Mouse (Mus musculus): ENCODE measurements at regions not wholly inside any gene's neighbourhood (a gene's known extent, or its start where the extent isn't known, plus 50 kb on each side); places are given as distances from the start of the nearest gene placed in this dataset.

DNA sequence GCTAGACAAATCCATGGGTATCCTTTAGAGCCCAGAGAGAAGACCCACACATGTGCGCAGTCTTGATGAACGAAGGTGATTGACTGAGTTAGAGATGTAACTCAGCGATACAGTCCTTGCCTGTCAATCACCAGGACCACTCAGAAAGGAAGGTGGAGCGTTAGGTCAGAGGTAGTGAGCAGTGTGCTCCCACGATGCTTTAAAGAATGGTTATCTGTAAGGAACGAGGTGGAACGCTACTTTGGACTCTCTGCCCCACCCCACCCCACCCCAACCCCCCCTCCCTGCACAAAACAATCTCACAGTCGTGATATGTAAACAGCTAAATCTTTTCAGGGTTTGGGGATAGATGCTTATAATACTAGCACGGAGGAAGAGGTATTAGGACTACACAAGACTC lies 144.0 kb upstream of the Jmjd1c start:
- Histone ChIP-seq H3K4me1 (no peaks in the 10 kb centered on the region), H3K4me2 (no peak overlapping the region), H3K36me3 (no peaks in the 10 kb centered on the region), H3K4me3 (replicated peaks) (no peak overlapping the region), H3K9me3 (no peaks in the 10 kb centered on the region), H3K27me3 (replicated peaks) (no peaks in the 10 kb centered on the region), H3K9ac (no peak overlapping the region), H3K27ac (no peak overlapping the region)
- WGBS, result 64% methylated on average over 9 of the region's 9 CpGs
- ATAC-seq (ENCODE audit: insufficient read depth, low FRiP score, low read depth), result no peak

DNA sequence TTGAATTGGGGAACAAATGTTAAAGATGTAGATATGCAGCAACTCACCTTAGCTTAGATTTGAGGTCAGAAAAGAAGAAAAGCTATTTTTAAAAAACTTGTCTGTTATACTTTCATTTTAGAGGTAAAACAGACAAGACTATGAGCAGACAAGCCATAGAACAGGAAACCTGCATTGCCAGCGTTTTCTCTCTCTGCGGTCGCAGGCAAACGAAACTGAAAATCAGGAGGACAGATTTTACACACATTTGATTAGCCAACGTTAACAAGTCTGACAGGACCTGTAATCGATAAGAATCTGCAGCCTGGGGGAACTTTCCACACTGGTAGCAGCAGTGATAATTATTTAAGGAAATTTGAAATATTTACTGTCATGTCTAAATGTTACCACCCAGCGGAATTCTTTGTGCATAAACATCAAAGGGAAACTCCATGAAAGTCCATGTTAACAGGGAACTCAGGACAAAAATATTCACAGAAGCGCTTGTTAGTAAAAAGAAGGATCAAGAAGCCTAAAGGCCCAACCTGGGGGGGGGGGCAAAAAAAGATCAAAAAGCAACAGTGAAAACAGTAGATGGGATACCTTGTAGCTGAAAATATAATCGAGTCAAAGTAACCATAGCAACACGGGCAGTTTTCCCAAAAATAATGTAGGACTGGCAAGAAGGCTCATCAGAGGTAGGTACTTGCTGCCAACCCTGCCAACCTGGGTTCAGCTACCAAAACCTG lies 142.5 kb upstream of the Jmjd1c start:
- WGBS, result 50% methylated on average over 10 of the region's 10 CpGs
- Histone ChIP-seq H3K9ac (no peak overlapping the region), H3K4me2 (no peak overlapping the region)

DNA sequence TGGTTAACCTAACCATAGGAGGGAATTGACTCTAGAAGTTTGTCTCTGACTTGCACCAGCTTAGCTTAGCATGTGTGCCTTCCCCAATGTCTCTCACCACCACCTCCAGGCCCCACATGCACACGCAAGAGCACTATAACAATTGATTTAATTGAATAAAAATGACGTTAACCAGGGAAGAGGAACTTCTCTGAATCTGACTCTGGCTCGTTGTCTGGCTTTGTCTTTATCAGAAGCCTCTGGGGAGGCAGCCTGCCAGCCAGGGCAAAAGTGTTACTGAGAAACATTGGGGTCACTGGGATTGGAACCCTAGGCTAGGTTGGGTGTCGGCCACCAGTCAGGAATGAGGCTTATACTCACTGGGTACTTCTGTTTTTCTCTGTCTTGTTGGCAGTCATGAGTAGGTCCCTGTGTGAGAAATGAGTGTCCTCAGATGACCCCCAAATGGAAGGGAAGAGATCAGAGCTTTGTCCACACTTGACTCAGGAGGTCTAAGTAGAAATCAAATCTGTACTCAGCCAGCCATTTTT lies 141.9 kb upstream of the Jmjd1c start:
- 65% methylated on average over 4 of the region's 4 CpGs for WGBS
- Histone ChIP-seq H3K4me3 (replicated peaks) (no peak overlapping the region), H3K9me3 (no peaks in the 10 kb centered on the region), H3K4me2 (no peak overlapping the region), H3K27ac (no peak overlapping the region), H3K27me3 (replicated peaks) (no peaks in the 10 kb centered on the region), H3K36me3 (no peaks in the 10 kb centered on the region), H3K9ac (no peak overlapping the region), H3K4me1 (no peaks in the 10 kb centered on the region)
- ATAC-seq (ENCODE audit: insufficient read depth, low FRiP score, low read depth), result no peak

More for the DNA sequence above, 142.5 kb upstream of the Jmjd1c start:
- Histone ChIP-seq H3K27ac (no peak overlapping the region), H3K4me1 (no peaks in the 10 kb centered on the region), H3K27me3 (replicated peaks) (no peaks in the 10 kb centered on the region), H3K36me3 (no peaks in the 10 kb centered on the region), H3K9me3 (no peaks in the 10 kb centered on the region), H3K4me3 (replicated peaks) (no peak overlapping the region)
- ATAC-seq (ENCODE audit: insufficient read depth, low FRiP score, low read depth), result no peak

DNA sequence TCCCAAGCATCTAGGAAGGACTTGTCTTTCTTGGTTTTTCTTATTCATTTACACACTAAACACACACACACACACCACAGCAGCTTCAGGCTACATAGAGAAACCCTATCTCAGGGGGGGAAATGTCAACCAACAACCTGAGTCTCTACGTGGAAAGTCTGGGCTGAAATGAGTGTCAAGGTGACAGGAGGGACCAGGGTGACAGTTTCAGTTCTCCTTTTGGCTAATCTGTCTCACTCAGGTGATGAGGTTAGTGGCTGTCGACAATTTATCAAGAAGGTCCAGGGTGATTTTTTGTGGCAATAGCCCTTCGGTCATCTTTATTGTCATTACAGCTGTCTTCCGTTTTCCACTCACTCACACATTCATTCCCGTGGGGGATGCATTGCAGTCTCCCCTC lies 140.5 kb upstream of the Jmjd1c start:
- no peak overlapping the region for H3K9ac ChIP-seq
- H3K27me3 ChIP-seq (replicated peaks), result no peaks in the 10 kb centered on the region
- no peak overlapping the region for H3K27ac ChIP-seq
- no peak for ATAC-seq (ENCODE audit: insufficient read depth, low FRiP score, low read depth)
- WGBS, result 59% methylated on average over 5 of the region's 5 CpGs
- H3K9me3 ChIP-seq, result no peaks in the 10 kb centered on the region
- no peak overlapping the region for H3K4me2 ChIP-seq
- no peaks in the 10 kb centered on the region for H3K36me3 ChIP-seq
- H3K4me3 ChIP-seq (replicated peaks), result no peak overlapping the region
- H3K4me1 ChIP-seq, result no peaks in the 10 kb centered on the region

DNA sequence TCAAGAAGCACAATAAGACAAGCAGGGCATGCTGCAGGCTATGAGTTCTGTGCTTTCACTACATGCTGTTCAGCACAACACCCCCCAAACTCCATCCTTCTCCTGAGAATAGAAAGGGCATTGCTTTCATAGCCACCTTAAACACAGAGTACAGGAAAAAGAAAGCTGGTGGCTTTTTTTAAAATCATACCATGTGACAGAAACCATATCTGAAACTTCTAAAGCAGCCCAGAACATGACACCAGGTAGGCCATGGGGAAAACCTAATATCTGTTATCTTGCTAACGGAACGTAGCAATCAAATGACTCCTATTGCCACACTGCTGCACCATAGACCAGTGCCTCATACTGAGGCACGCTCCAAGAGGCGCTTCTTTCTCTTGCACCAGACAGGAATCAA lies 139.3 kb upstream of the Jmjd1c start:
- H3K4me2 ChIP-seq, result no peak overlapping the region
- H3K9me3 ChIP-seq, result no peaks in the 10 kb centered on the region
- no peak for ATAC-seq (ENCODE audit: insufficient read depth, low FRiP score, low read depth)
- no peaks in the 10 kb centered on the region for H3K4me1 ChIP-seq
- H3K9ac ChIP-seq, result no peak overlapping the region
- WGBS, result 84% methylated on average over 4 of the region's 4 CpGs
- H3K27ac ChIP-seq, result no peak overlapping the region
- H3K27me3 ChIP-seq (replicated peaks), result no peaks in the 10 kb centered on the region
- no peaks in the 10 kb centered on the region for H3K36me3 ChIP-seq
- H3K4me3 ChIP-seq (replicated peaks), result no peak overlapping the region

DNA sequence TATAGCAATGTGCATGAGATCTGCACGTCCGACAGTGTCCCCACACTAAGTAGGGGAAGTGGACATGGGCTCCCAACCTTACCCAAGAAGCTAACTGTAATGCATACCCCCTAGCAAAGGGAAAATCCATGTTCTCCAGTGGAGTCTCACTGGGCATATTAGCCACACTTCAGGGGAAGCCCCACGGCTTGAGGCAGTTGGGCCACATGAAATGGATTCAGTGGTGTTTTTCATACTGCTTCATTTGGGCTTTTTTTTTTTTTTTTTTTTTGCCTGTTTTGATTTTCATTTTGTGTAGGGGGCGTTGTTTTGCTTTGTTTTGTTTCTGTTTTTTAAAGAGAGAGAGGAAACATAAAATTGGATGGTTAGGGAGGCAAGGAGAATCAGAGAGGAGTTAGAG lies 138.6 kb upstream of the Jmjd1c start:
- H3K27ac ChIP-seq, result no peak overlapping the region
- H3K36me3 ChIP-seq, result no peaks in the 10 kb centered on the region
- no peak overlapping the region for H3K4me3 ChIP-seq (replicated peaks)
- WGBS, result 87% methylated on average over 4 of the region's 4 CpGs
- no peaks in the 10 kb centered on the region for H3K27me3 ChIP-seq (replicated peaks)
- H3K9me3 ChIP-seq, result no peaks in the 10 kb centered on the region
- H3K4me2 ChIP-seq, result no peak overlapping the region
- no peak for ATAC-seq (ENCODE audit: insufficient read depth, low FRiP score, low read depth)
- H3K4me1 ChIP-seq, result no peaks in the 10 kb centered on the region
- H3K9ac ChIP-seq, result no peak overlapping the region
